In genomic region chr13:21326657-21327211, GRCm38 (mm10) we compare ENCODE assay signal across 1 mouse cellular context.
TF ChIP-seq lines count a peak whose summit lies in the region.

No protein-coding gene starts in this region.

TF ChIP-seq in CH12.LX, 34 proteins besides CTCF, POLR2A, EP300 and RAD21 (continued from another document):
- TF ChIP-seq BHLHE40 (IDR thresholded peaks at IDR 0.05; ENCODE audit: low read depth, low read length) (peak; percentile 64), RCOR1 (conservative IDR thresholded peaks at IDR 0.05; ENCODE audit: low read depth, low read length) (0 out of 2 replicates have a peak, but pooled peaks have one; percentile 50), HCFC1 (IDR thresholded peaks at IDR 0.05; ENCODE audit: low read depth, low read length) (0 out of 2 replicates have a peak, but pooled peaks have one; percentile 14), GABPA (IDR thresholded peaks at IDR 0.05; ENCODE audit: insufficient replicate concordance, low read depth, low read length) (no peak), UBTF (IDR thresholded peaks at IDR 0.05; ENCODE audit: low read depth, low read length) (no peak), IRF4 (IDR thresholded peaks at IDR 0.05; ENCODE audit: low read depth, low read length) (peak; percentile 65; the same call in 1 of the 2 replicates), MXI1 (IDR thresholded peaks at IDR 0.05; ENCODE audit: low read depth, low read length) (peak; percentile 64; the same call in 1 of the 2 replicates), ETS1 (conservative IDR thresholded peaks at IDR 0.05; ENCODE audit: low read depth, low read length) (no peak), KAT2A (IDR thresholded peaks at IDR 0.05; ENCODE audit: insufficient replicate concordance, low read length) (peak; percentile 80; the same call in 1 of the 2 replicates), E2F4 (IDR thresholded peaks at IDR 0.05; ENCODE audit: insufficient replicate concordance, low read depth, low read length) (peak; percentile 92), JUN (IDR thresholded peaks at IDR 0.05; ENCODE audit: insufficient read depth, low read depth, low read length) (no peak), MAX (IDR thresholded peaks at IDR 0.05; ENCODE audit: low read length) (no peak), SMC3 (IDR thresholded peaks at IDR 0.05; ENCODE audit: low read depth, low read length) (peak; percentile 37), USF2 (conservative IDR thresholded peaks at IDR 0.05; ENCODE audit: low read depth, low read length) (no peak), NELFE (IDR thresholded peaks at IDR 0.05; ENCODE audit: low read depth, low read length) (no peak), TCF12 (IDR thresholded peaks at IDR 0.05; ENCODE audit: low read depth, low read length) (no peak), MAZ (IDR thresholded peaks at IDR 0.05; ENCODE audit: low read depth, low read length) (no peak), ZKSCAN1 (IDR thresholded peaks at IDR 0.05; ENCODE audit: borderline replicate concordance, low read depth, low read length) (no peak), NRF1 (IDR thresholded peaks at IDR 0.05; ENCODE audit: low read depth, low read length) (peak; percentile 62), PAX5 (IDR thresholded peaks at IDR 0.05; ENCODE audit: low read length) (no peak), POLR2AphosphoS2 (IDR thresholded peaks at IDR 0.05; ENCODE audit: low read depth, low read length) (no peak), CHD1 (IDR thresholded peaks at IDR 0.05; ENCODE audit: low read depth, low read length) (no peak), ZC3H11A (IDR thresholded peaks at IDR 0.05; ENCODE audit: low read depth, low read length) (no peak), SIN3A (IDR thresholded peaks at IDR 0.05; ENCODE audit: low read length) (no peak), TBP (conservative IDR thresholded peaks at IDR 0.05; ENCODE audit: low read depth, low read length) (peak; percentile 100), ZNF384 (IDR thresholded peaks at IDR 0.05; ENCODE audit: low read depth, low read length) (no peak), CHD2 (IDR thresholded peaks at IDR 0.05; ENCODE audit: low read length) (no peak), USF1 (IDR thresholded peaks at IDR 0.05; ENCODE audit: low read depth, low read length) (no peak), MEF2A (IDR thresholded peaks at IDR 0.05; ENCODE audit: borderline replicate concordance, low read depth, low read length) (peak; percentile 39; the same call in 1 of the 2 replicates), ZMIZ1 (IDR thresholded peaks at IDR 0.05; ENCODE audit: low read depth, low read length) (no peak), ELF1 (IDR thresholded peaks at IDR 0.05; ENCODE audit: low read depth, low read length) (peak; percentile 96), MYC (IDR thresholded peaks at IDR 0.05; ENCODE audit: low read depth, low read length) (no peak), MAFK (IDR thresholded peaks at IDR 0.05; ENCODE audit: insufficient replicate concordance, low read length) (peak; percentile 97)
